Mouse (Mus musculus): Measurements from ENCODE around the gene Gng3. TPM values are rescaled to one million over a fixed set of nuclear protein-coding genes. Genes with fewer than 3 reads are reported as not detected.
A peak's percentile ranks its signal among the peaks of the same experiment; 100 is the strongest.
"Not testable (repeated sequence)": the region's sequence is repeated elsewhere in the genome, so short reads cannot be mapped to it uniquely, and the experiment has no call there.

The Gng3 gene
- total RNA-seq (2021), result 1 to 10 TPM; 5.2 to 5.4 TPM
- long read RNA-seq, experiment 1, partial matches to known transcripts, result 0 of 5 reads
- long read RNA-seq, experiment 1, other reads (novel, unspliced or antisense), result 1 of 5 reads
- long read RNA-seq, experiment 2, partial matches to known transcripts, result 0 of 3 reads
- long read RNA-seq, experiment 2, other reads (novel, unspliced or antisense), result 1 of 3 reads

DNA sequence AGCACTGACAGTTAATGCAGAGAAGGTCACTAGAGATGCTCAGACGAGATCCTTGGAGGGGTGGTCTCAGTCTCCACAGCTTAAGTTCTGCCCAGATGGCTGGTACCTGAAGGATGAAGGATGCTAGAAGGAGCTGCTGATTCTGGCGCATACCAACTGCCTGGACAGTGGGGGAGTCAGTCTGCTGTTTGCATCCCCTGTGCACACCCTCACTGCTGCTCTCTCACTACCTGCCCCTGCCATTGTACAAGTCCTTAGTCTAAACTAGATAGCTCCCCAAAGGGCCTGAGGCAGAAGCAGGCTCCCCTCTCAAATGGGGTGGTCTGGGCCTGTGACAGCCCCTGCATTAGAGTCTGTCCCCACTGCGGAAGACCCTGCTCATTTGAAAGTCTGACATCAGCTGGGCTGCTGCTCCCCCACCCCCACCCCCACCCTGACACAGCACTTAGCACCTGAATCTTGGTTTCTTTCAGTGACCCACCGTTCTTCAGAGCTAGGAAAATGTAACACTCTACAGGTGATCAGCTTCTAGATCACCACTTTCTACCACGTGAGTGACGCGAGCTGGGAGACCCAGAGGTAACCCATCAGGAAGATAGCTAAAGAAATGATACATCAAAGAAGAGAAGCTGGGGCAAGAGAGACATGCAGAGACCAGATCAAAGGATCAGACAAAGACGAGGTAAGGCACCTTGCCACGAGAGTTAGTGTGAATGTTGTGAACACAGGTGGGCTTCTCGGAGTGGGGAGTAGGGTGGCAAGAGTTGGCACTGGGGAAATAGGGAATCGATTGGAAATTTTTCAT lies at the start of gene Gng3:
TSS of gene Gng3 (minus strand) at position 92 of the 805 bp plus-strand sequence.
- no peak for DNase-seq

DNA sequence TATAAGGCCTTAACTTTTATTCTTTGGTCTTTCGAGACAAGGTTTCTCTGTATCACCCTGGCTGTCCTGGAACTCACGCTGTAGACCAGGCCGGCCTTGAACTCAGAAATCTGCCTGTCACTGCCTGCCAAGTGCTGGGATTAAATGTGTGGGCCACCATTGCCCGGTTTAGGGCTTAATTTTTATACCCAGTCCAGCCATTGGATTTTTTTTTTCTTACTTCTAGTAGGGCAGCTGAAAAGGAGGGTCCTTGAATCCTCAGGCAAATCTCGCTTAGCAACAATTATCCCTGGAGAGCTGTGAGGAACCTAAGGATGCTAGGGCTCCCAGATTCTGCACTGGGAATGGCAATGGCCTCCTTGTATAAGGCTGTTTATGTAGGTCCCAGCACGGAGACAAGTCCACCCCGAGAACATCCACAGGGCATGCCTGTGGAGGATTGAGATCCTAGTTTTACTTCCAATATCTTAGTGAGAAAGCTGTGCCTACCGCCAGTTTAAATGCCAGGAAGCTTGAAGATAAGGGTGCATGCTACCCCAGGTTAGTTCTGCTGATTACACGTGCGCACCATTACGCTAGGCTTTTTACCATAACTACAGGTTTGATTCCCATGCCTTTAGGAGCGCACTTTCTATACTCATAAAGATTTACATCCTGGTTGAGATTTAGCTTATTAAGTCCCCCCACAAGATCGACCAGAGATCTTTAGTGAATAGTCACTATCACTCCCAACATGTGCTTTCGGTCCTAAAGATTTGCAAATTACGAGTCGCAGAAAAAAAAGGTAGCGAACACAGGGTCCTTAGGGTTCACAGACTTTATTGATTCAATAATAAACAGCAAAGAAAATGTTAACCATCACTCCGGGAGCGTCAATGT lies 48.8 kb upstream of the Gng3 start:
- DNase-seq, result no peak

DNA sequence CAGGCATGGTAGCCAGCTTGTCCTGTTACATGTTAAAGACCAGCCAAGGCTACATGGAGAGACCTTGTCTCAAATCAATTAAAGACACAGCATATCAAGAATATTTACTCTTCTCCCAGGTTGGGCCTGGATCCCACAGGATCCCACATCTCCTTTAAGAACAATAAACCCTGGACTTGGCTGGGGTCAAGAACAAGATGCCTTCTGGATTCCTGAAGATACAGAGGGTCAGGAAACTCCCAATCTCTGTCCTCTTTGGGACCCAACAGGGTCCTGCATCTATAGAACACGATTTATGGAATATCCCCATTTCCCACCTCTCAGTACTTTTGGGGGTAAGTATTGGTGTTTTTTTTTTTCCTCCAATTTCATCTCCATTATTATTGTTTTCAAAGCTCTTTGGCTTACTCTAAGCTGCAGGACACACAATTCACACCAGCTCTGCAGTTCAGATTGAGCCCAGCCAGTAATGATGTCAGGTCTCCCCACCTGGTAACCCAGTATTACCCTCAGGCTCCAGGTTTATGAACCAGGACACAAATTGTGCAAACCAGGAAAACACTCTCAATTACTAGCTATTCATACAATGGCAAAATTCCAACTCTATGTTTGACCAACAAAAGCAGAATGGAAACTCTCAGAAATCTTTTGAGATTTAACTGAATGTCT lies 48.1 kb upstream of the Gng3 start:
- no peak for DNase-seq

DNA sequence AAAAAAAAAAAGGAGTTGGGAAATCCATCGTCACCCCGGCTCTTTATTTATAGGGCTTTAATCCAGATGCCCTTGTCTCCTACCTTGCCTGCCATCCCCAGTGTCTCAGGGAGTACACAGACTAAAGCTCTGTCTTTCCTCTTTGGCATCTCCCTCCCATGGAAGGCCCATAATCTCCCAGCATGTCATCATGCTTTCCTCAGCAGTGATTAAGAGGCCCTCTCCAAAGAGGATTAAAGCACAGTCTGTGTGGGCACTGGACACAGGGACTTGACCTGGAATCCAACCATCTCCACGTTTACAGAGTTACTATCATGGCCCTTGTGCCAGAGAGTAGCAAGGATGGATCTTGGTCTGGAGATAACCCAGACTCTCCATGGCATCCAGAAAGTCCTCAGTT lies 44.6 kb upstream of the Gng3 start, which contains the start of the genes Lbhd1 and Gm49403:
TSS of gene Lbhd1 (plus strand) at position 117 of the 400 bp plus-strand sequence.
TSS of gene Gm49403 (plus strand) at position 315 of the 400 bp plus-strand sequence.
- DNase-seq, result no peak

DNA sequence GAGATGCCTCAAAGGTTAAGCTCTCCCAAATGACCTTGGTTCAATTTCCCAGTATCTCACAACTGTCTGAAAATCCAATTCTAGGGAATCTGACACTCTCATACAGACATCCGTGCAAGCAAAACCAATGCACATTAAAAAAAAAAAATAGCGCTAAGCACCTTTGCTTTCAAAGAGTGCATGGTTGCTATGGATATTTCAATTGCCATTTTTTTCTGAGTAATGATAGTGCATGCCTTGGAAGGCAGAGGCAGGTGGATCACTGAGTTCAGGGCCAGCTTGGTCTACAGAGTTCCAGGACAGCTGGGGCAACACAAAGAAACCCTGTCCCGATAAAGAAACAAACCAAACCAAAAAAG lies 42.0 kb upstream of the Gng3 start:
- DNase-seq, result no peak

DNA sequence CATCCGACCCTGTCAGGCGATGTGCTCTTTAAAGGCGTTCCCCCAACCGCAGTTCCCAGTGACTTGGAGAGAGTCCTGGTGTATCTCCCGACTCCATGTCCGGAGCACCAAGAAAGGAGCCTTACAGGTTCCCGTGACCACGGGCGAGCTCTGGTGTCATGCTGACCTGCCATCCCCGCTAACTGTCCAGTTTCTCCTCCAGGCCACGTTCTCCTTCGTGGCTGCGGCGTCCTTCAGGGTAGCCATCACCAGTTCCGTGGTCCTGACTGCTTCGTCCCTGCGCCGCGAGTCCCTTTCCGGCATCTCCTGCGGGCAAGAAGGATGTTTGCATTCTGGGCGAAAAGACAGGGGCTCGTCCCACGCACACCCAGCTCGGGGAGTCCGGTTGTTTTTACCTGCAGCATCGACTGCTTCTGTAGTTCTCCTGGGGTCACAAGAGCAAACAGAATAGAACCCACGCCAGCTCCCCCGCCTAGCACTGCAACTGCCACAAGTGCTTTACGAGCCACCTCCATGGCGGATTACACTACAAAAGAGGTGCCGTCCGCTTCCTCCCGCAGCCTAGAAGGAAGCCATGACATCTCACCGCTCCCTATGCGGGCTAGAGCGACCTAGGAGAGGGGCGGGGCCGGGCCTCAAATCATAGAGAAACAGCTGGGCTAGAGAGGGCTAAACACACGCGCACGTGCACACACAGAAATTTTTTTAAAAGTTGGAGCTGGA lies 41.5 kb upstream of the Gng3 start, which contains the start of gene Uqcc3:
TSS of gene Uqcc3 (minus strand) at position 613 of the 723 bp plus-strand sequence.
- DNase-seq, result peak; percentile 92 to 93

DNA sequence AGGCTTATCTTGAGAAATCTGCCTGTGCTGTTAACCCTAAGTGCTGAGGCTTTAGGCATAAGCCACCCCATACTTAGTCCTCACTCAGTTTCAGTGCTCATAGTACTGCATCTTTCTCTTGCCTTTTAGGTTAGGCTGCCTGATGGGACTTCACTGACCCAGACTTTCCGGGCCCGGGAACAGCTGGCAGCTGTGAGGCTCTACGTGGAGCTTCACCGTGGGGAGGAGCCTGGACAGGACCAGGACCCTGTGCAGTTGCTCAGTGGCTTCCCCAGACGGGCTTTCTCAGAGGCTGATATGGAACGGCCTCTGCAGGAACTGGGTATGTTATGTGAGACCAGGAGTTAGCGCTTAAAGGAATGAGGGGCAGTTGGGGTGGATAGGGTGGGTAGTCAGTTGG lies 36.0 kb upstream of the Gng3 start:
- no peak for DNase-seq

DNA sequence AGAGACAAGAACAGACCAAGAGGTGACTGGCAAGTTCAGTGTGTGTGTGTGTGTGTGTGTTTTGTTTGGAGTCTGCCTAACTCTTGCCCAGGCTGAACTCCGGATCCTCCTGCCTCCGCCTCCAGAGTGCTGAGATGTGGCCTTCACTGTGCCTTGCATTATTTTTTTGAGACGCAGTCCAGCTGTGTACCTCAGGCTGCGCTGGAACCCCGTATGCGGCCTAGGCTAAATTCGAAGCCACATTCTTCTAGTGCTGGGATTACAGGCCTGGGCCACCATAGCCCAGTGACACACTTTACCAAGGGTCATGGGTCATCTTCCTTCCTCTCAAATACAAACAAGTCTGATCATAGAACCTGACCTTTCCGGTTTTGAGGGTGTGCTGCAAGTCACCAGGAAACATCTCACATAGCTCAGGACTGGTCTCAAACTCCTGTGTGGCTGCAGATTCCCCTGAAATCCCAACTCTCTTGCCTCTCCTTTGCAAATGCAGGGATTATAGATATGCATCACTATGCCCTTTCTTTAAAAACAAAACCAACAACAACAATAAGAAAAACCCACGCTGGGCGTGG lies 33.4 kb upstream of the Gng3 start:
- peak in 1 of 2 experiments; percentile 23 for DNase-seq

DNA sequence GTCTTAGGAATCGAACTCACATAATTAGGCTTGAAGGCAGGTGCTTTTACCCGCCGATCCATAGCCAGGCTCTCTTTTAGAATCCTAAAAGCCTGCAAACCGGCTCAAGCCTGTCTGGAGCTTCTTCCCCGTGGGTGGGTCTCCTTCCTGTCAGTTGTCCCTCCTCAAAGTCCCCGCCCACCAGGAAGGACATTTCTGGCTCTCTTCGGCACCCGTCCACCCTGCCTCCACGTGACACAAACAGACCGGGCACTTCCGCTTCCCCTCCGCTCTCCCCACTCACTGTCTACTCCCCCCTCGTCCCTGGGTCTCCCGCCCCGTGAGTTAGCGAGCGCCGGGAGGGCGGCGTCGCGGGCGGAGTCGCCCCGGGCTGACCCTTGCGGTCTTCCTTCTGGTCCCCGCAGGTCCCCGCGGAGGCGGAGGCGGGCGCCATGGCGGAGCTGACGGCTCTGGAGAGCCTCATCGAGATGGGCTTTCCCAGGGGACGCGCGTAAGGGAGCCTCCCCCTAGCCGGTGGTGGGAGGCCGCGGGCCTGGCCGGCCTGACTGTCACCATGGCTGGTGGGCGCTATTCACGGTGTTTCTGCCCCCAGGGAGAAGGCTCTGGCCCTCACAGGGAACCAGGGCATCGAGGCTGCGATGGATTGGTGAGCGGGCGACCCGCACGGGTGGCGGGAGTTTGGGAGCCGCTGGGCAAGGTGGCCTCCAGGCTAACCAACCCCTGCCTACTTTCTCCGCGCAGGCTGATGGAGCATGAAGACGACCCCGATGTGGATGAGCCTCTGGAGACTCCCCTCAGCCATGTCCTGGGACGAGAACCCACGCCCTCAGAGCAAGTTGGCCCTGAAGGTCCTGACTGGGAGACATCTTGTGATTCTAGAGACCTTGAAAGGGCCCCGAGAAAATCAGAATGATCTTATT lies 32.5 kb upstream of the Gng3 start, which contains the start of gene Ubxn1:
TSS of gene Ubxn1 (plus strand) at position 230 of the 920 bp plus-strand sequence.
- DNase-seq, result peak; percentile 97 to 98

DNA sequence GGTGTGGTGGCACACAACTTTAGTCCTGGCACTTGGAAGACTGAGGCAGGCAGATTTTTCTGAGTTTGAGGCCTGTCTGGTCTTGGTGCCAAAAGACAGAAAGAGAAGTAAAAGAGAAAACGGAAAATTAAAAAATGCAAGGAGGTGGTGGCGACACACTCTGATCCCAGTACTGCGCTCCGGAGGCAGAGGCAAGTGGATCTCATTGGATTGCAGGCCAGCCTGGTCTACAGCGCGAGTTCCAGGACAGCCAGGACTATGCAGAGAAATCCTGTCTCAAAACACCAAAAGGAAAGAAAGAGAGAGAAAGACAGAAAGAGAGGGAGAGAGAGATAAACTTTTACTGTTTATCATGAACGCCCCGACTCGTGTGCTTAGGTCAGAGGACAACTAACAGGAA lies 31.8 kb upstream of the Gng3 start:
- peak in 1 of 2 experiments; percentile 19 for DNase-seq

DNA sequence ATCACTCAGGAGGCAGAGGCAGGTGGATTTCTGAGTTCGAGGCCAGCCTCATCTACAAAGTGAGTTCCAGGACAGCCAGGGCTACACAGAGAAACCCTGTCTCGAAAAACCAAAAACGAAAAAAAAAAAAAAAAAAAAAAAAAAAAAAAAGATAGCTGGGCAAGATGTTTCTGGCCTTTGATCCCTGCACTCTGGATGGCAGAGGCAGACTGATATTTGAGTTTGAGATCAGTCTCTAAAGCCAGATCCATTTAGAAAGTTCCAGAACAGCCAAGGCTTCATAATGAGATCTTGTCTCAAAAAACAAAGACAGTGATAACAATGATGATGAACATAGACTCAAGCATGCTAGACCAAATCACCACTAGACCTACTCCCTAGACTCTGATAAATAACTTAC lies 31.4 kb upstream of the Gng3 start:
- not testable (repeated sequence) for DNase-seq

DNA sequence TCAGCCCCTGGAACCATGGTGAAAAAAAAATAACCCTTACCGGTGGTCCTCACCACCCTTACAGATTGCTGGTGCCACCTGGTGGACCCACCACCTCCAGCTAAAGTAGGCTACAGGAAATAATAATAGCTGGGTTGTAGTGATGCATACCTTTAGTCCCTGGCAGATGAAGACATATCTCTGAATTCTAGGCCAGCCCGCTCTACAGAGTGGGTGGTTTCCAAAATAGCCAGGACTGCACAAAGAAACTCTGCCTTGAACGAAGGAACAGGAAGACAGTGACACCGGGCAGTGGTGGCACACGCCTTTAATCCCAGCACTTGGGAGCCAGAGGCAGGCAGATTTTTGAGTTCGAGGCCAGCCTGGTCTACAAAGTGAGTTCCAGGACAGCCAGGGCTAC lies 25.3 kb upstream of the Gng3 start:
- DNase-seq, result no peak

DNA sequence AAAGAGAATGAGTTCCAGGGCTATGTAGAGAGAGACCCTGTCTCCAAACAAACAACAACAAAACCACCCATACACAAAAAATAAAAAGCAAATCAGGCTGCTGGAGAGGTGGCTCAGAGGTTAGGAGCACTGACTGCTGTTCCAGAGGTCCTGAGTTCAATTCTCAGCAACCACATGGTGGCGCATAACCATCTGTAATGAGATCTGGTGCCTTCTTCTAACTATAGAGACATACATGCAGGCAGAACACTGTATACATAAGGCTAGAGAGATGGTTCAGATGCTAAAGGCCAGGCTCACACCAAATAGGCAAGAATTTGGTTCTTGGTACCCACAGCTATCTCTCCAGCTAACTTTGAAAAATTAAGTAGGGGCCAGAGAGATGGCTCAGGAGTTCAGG lies 20.0 kb upstream of the Gng3 start:
- no peak for DNase-seq

DNA sequence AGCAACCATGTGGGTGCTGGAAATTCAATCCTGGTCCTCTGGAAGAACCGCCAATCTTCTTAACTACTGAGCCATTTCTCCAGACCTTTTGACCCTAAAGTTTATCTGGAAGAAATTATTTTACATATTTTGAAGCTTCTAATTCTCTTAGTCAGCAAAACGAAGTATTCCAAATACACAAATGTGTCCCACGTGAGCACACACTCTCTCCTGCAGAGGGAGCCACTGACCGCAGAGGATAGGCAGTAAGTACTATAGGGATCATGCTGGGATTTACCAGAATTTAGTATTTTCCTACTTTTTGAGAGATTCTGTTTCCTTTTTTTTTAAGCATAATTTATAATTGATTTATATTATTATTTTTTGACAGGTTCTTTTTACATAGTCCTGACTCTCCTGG lies 18.7 kb upstream of the Gng3 start:
- peak; percentile 73 to 82 for DNase-seq

DNA sequence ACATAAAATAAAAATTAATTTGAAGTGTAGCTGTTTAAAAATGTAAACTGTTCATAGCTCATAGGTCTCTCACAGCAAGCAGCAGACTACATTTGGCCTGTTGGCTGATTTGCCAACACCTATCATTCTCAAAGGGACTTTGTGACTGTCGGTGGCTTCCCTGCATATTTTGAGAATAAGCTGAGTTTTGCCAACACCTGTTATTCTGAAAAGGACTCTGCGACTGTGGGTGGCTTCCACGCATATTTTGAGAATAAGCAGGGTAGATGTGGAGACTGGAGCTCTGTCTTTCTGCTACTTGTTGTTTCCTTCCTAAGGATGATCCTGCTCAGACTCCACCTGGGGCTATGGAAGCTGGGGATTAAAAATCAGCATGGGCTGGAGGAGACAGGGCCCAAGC lies 14.1 kb upstream of the Gng3 start:
- no peak for DNase-seq

DNA sequence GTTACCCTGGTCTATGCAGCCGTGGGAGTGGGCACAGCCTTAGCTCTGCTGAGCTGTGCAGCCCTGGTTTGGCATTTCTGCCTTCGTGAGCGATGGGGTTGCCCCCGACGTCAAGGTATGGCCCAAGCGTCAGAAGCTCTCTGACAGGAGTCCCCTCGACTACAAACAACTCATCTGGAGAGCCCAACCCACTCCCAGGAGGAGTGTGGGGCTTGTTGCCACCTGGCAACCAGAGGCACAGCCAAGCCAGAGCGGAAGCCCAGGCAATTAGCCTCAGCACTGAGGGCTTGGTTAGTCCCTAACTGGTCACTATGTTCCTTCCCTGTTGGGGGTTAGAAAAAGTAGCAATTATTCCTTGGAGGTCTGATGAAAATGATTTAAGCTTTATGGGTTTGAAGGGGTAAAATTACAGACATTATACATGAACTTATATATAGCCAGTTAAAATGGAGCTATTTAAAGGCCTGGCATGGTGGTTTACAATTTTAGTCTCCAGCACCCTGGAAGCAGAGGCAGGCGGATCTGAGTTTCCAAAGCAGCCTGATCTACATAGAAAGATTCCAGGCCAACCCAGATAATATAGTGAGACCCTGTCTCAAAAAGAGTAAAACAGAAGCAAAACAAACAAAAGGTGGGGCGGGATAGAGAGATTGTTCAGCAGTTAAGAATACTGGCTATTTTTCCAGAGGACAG lies 13.4 kb upstream of the Gng3 start:
- peak in 1 of 2 experiments; percentile 41 for DNase-seq

DNA sequence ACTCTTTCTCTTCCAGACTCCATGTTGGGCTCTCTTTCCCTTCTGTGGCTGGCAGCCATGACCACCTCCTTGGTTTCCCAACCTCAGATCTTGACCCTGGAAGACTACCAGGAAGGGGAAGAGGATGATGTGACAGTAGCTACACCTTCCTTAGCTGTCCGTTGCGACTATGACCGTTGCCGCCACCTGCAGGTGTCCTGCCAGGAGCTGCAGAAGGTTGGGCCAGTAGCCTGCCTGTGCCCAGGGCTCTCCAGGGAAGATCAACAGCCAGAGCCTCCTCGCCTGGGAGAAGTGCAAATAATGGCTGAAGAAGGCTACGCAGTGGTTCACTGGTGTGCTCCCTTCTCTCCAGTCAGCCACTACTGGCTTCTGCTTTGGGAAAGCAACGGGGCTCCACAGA lies 12.6 kb upstream of the Gng3 start:
- DNase-seq, result no peak

DNA sequence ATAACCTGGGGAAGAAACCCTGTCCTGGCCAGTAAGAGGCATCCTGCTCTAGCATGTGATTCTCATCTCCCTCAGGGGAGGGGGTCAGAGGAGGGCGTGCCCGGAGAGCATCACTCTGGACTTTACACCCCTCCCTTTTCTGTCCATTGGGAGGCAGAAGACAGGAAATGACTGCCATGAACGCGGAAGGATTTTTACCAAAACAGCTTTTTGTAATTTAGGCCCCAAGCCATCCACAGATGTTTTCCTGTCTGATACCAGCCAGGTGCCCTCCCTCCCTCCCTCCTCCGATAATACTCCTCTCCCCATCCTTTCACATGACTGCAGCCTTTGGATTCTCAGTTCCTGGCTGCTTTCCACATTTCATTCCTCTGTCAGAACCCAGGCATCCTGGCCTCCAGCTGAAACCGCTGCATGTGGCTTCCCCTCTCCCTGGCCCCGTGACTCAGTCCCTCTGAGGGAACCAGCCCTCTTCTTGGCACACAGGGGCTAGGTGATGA lies 11.5 kb upstream of the Gng3 start, which contains the start of gene Lrrn4cl:
TSS of gene Lrrn4cl (plus strand) at position 367 of the 500 bp plus-strand sequence.
- peak; percentile 58 to 64 for DNase-seq

DNA sequence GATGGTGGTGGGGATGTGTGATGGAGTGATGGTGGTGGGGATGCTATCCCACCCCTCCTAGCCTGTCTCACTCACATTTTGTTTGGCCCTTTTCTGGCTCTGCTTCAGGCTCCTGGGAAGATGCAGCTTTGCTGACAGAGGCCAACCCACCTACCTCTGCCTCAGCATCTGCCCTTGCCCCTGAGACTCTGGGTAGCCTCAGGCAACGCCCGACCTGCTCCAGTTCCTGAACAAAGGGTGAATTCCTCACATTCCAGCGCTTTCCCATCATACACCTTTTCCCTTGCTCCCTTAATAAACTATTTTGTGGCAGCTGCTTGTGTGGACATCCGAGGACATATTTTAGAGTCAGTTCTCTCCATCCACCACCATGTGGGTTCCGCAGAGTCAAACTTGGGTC lies 9.4 kb upstream of the Gng3 start:
- DNase-seq, result no peak
